Mouse (Mus musculus) gastrocnemius, adult 8-10 months (tissue): Measurements from ENCODE around the gene Pla2g2c. TPM values are rescaled to one million over a fixed set of nuclear protein-coding genes. Genes with fewer than 3 reads are reported as not detected.

Source experiments
- DNase-seq, 2 experiments: peaks; one replicate each; pipeline ENCODE4 v3.0.0; 2022; ENCODE audit warnings: low spot score in 2 of 2
- total RNA-seq, 4 experiments: library from RNA; stranded (reverse); gene quantifications; 2 replicates each; pipeline ENCODE4 v1.2.4; 2022

The Pla2g2c gene
- total RNA-seq, 4 experiments from 2014 or later, result not detected

- no peak for DNase-seq
Observed at GRCm38 (mm10) chr4:138709246-138709645, 15.3 kb upstream of the Pla2g2c start.

GRCm38 (mm10) chr4:138709944-138710343, 14.6 kb upstream of the Pla2g2c start:
- DNase-seq, result no peak

GRCm38 (mm10) chr4:138710633-138711032, 14.0 kb upstream of the Pla2g2c start:
- DNase-seq, result no peak

- DNase-seq, result no peak
Observed at GRCm38 (mm10) chr4:138711051-138711820, 13.4 kb upstream of the Pla2g2c start.

GRCm38 (mm10) chr4:138712096-138712495, 12.5 kb upstream of the Pla2g2c start:
- DNase-seq, result no peak

- DNase-seq, result no peak
Observed at GRCm38 (mm10) chr4:138712621-138713020, 12.0 kb upstream of the Pla2g2c start.

GRCm38 (mm10) chr4:138714186-138714585, 10.4 kb upstream of the Pla2g2c start:
- DNase-seq, result no peak

- DNase-seq, result no peak
Observed at GRCm38 (mm10) chr4:138716697-138717096, 7.9 kb upstream of the Pla2g2c start.

GRCm38 (mm10) chr4:138718586-138719263, 5.9 kb upstream of the Pla2g2c start:
- DNase-seq, result no peak

- DNase-seq, result no peak
Observed at GRCm38 (mm10) chr4:138719264-138719596, 5.4 kb upstream of the Pla2g2c start.

GRCm38 (mm10) chr4:138723493-138724281, 905 bp upstream of the Pla2g2c start:
- no peak for DNase-seq

GRCm38 (mm10) chr4:138725127-138725461, 502 bp downstream of the Pla2g2c start:
- no peak for DNase-seq

GRCm38 (mm10) chr4:138725751-138726150, 1.2 kb downstream of the Pla2g2c start:
- no peak for DNase-seq

- DNase-seq, result no peak
Observed at GRCm38 (mm10) chr4:138729018-138729703, 4.6 kb downstream of the Pla2g2c start.

- DNase-seq, result no peak
Observed at GRCm38 (mm10) chr4:138734105-138734504, 9.5 kb downstream of the Pla2g2c start.

- no peak for DNase-seq
Observed at GRCm38 (mm10) chr4:138734863-138735262, 10.3 kb downstream of the Pla2g2c start.

GRCm38 (mm10) chr4:138737031-138737430, 12.4 kb downstream of the Pla2g2c start, which contains the start of gene Ubxn10:
Gene Ubxn10 (minus strand): TSS chr4:138737167.
- no peak for DNase-seq

- DNase-seq, result no peak
Observed at GRCm38 (mm10) chr4:138739136-138739851, 14.7 kb downstream of the Pla2g2c start.

- DNase-seq, result no peak
Observed at GRCm38 (mm10) chr4:138745884-138746283, 21.3 kb downstream of the Pla2g2c start.

GRCm38 (mm10) chr4:138746866-138747265, 22.3 kb downstream of the Pla2g2c start:
- DNase-seq, result no peak

GRCm38 (mm10) chr4:138747851-138748250, 23.3 kb downstream of the Pla2g2c start:
- no peak for DNase-seq
